Mouse (Mus musculus) CH12.LX (cell line): ENCODE data around the gene Fgfr2. TPM values are rescaled to one million over a fixed set of nuclear protein-coding genes. Genes with fewer than 3 reads are reported as not detected.

ENCODE experiments used
- DNase-seq: peaks from one replicate; pipeline ENCODE4 v3.0.0-alpha.2; 2013; ENCODE audit errors: extremely low read depth
- H3K27ac ChIP-seq: 2 replicates; pipeline ENCODE4 v1.5.1; 2012; ENCODE audit warnings: low read depth, mild to moderate bottlenecking, control low read depth, moderate library complexity; ENCODE audit not compliant: insufficient read depth
- H3K27me3 ChIP-seq: replicated peaks from 2 replicates; pipeline ENCODE3; 2012; ENCODE audit warnings: inconsistent platforms
- H3K36me3 ChIP-seq, 2 experiments: replicated peaks in 1 of 2; 2 replicates each; pipeline versions ENCODE3 to v1.6.1; 2012; ENCODE audit warnings: inconsistent platforms in 1 of 2, low read length in 1 of 2, mild to moderate bottlenecking in 1 of 2, mixed read lengths in 1 of 2, moderate library complexity in 1 of 2; ENCODE audit not compliant: control insufficient read depth in 1 of 2, insufficient read depth in 1 of 2
- H3K4me1 ChIP-seq, 2 experiments: 2 replicates each; pipeline ENCODE4 v1.6.1; 2012; ENCODE audit warnings: inconsistent platforms in 1 of 2, moderate library complexity in 1 of 2; ENCODE audit not compliant: insufficient read depth in 2 of 2, control insufficient read depth in 1 of 2
- H3K4me2 ChIP-seq: 2 replicates; pipeline ENCODE4 v1.6.1; 2012; ENCODE audit warnings: low read depth, mild to moderate bottlenecking, control low read depth; ENCODE audit not compliant: poor library complexity, insufficient read depth, severe bottlenecking
- H3K4me3 ChIP-seq, 3 experiments: fragments of 150-350 bp in 1 of 3; sonication (generic) in 1 of 3; replicated peaks in 1 of 3; 2 replicates each; pipeline versions ENCODE3 to v1.5.1; 2011 to 2012; ENCODE audit warnings: low read depth in 2 of 3, low read length in 2 of 3, mild to moderate bottlenecking in 2 of 3, moderate library complexity in 2 of 3, control low read depth in 1 of 3, improper control_type of control experiment in 1 of 3, inconsistent platforms in 1 of 3, mixed read lengths in 1 of 3; ENCODE audit not compliant: poor library complexity in 1 of 3
- H3K79me2 ChIP-seq: replicated peaks from 2 replicates; pipeline ENCODE4 v1.6.1; 2012; ENCODE audit warnings: mild to moderate bottlenecking, moderate library complexity; ENCODE audit not compliant: control insufficient read depth, poor library complexity, insufficient read depth, severe bottlenecking; ENCODE audit errors: extremely low read depth
- H3K9ac ChIP-seq: 2 replicates; pipeline ENCODE4 v1.6.1; 2012; ENCODE audit warnings: low read depth, mild to moderate bottlenecking, control low read depth, moderate library complexity; ENCODE audit not compliant: insufficient read depth
- H3K9me3 ChIP-seq: replicated peaks from 2 replicates; pipeline ENCODE3; 2012; ENCODE audit warnings: low read length, inconsistent platforms, mixed read lengths
- BHLHE40 ChIP-seq: IDR thresholded peaks from 2 replicates; pipeline ENCODE4 v1.6.1; 2011; ENCODE audit warnings: mild to moderate bottlenecking, low read depth, low read length, improper control_type of control experiment
- CTCF ChIP-seq, 2 experiments: IDR thresholded peaks in 1 of 2; conservative IDR thresholded peaks in 1 of 2; 2 replicates each; pipeline ENCODE4 v1.5.1; 2011 to 2012; ENCODE audit warnings: low read depth in 2 of 2, low read length in 2 of 2, improper control_type of control experiment in 1 of 2, inconsistent platforms in 1 of 2, mild to moderate bottlenecking in 1 of 2, moderate library complexity in 1 of 2
- ETS1 ChIP-seq: conservative IDR thresholded peaks from 2 replicates; pipeline ENCODE4 v1.6.1; 2012; ENCODE audit warnings: low read depth, mild to moderate bottlenecking, inconsistent platforms, low read length, improper control_type of control experiment, moderate library complexity
- IRF4 ChIP-seq: IDR thresholded peaks from 2 replicates; pipeline ENCODE4 v1.6.1; 2014; ENCODE audit warnings: low read depth, mild to moderate bottlenecking, inconsistent platforms, low read length, improper control_type of control experiment
- JUN ChIP-seq: IDR thresholded peaks from 2 replicates; pipeline ENCODE4 v1.6.1; 2011; ENCODE audit warnings: low read depth, mild to moderate bottlenecking, low read length, improper control_type of control experiment, moderate library complexity; ENCODE audit not compliant: insufficient read depth
- KAT2A ChIP-seq: IDR thresholded peaks from 2 replicates; pipeline ENCODE4 v1.6.1; 2012; ENCODE audit warnings: low read length, improper control_type of control experiment, inconsistent platforms; ENCODE audit not compliant: insufficient replicate concordance
- RAD21 ChIP-seq: IDR thresholded peaks from 2 replicates; pipeline ENCODE4 v1.6.1; 2011; ENCODE audit warnings: low read depth, mild to moderate bottlenecking, low read length, improper control_type of control experiment, moderate library complexity
- RCOR1 ChIP-seq: conservative IDR thresholded peaks from 2 replicates; pipeline ENCODE4 v1.6.1; 2012; ENCODE audit warnings: low read depth, mild to moderate bottlenecking, inconsistent platforms, low read length, improper control_type of control experiment
- SIN3A ChIP-seq: IDR thresholded peaks from 2 replicates; pipeline ENCODE4 v1.6.1; 2012; ENCODE audit warnings: low read length, improper control_type of control experiment, inconsistent platforms
- SMC3 ChIP-seq: IDR thresholded peaks from 2 replicates; pipeline ENCODE4 v1.6.1; 2011; ENCODE audit warnings: low read depth, low read length, improper control_type of control experiment
- USF1 ChIP-seq: IDR thresholded peaks from 2 replicates; pipeline ENCODE4 v1.6.1; 2014; ENCODE audit warnings: low read depth, mild to moderate bottlenecking, inconsistent platforms, low read length, improper control_type of control experiment
- USF2 ChIP-seq: conservative IDR thresholded peaks from 2 replicates; pipeline ENCODE4 v1.6.1; 2011; ENCODE audit warnings: low read depth, low read length, improper control_type of control experiment
- ZKSCAN1 ChIP-seq: IDR thresholded peaks from 2 replicates; pipeline ENCODE4 v1.6.1; 2012; ENCODE audit warnings: low read depth, inconsistent platforms, low read length, improper control_type of control experiment, borderline replicate concordance
- ZMIZ1 ChIP-seq: IDR thresholded peaks from 2 replicates; pipeline ENCODE4 v1.6.1; 2012; ENCODE audit warnings: low read depth, mild to moderate bottlenecking, inconsistent platforms, low read length, improper control_type of control experiment
- dilution Hi-C: fragments of 300-500 bp; cut with MboI; formaldehyde crosslinking; loops from 2 replicates; pipeline ENCODE4 v1.14.3; 2020; ENCODE audit warnings: low sequenced_read_pairs; ENCODE audit not compliant: extremely low pct_unique_long_range_greater_than_20kb, extremely low pct_ligation_motif_present
- in situ Hi-C: fragments of 300-500 bp; cut with MboI; formaldehyde crosslinking; loops from 3 replicates; pipeline ENCODE4 v1.14.3; 2019; ENCODE audit warnings: low sequenced_read_pairs, low pct_ligation_motif_present, low pct_unique_long_range_greater_than_20kb, mixed read lengths
- polyA plus RNA-seq: library from polyadenylated mRNA; unstranded; fragments of >175 nt; gene quantifications from 2 replicates; pipeline ENCODE4 v1.2.1, GENCODE M21; 2012; ENCODE audit warnings: low read depth; ENCODE audit not compliant: insufficient read length
- total RNA-seq, 2 experiments: library from RNA; depleted of rRNA; stranded (reverse); fragments of 300-350 nt in 1 of 2; fragments of >200 nt in 1 of 2; gene quantifications; 2 replicates each; pipeline ENCODE4 v1.2.3; 2012 to 2014

Fgfr2 gene
- total and polyA plus RNA-seq, 3 experiments = not detected

DNA sequence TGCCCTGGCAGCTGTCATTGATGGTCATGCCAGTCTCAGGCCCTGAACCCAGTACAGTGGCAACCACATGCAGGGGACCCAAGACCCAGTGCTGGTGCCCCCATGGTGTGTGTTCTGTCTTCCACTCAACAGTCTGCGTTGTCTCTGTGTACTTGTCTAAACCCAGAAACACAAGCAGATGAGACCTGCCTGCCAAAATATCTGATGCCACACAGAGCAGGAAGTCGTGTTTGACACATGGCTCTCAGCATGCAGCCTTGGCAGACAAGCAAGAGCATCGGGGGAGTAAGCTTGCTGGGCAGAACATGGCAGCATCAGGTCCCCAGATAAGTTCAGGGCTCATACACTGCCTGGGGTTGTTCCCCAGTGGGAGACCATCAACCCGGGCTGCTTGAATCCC, 444.0 kb downstream of the Fgfr2 start:
- H3K4me2 ChIP-seq = no peak overlapping the region
- H3K36me3 ChIP-seq = peaks cover 0 to 6% of the 10 kb centered on the region in 2 experiments
- no peaks in the 10 kb centered on the region for H3K9me3 ChIP-seq
- H3K27me3 ChIP-seq = no peaks in the 10 kb centered on the region
- no peak overlapping the region for H3K27ac ChIP-seq
- TF ChIP-seq RAD21 (no peak), SIN3A (no peak), RCOR1 (no peak)
- H3K9ac ChIP-seq = no peak overlapping the region
- DNase-seq = no peak
- H3K79me2 ChIP-seq = no peaks in the 10 kb centered on the region
- no peak overlapping the region for H3K4me3 ChIP-seq
- dilution Hi-C loops = no loop called here
- H3K4me1 ChIP-seq = peaks cover 6 to 33% of the 10 kb centered on the region in 2 experiments
- in situ Hi-C loops = no loop called here

DNA sequence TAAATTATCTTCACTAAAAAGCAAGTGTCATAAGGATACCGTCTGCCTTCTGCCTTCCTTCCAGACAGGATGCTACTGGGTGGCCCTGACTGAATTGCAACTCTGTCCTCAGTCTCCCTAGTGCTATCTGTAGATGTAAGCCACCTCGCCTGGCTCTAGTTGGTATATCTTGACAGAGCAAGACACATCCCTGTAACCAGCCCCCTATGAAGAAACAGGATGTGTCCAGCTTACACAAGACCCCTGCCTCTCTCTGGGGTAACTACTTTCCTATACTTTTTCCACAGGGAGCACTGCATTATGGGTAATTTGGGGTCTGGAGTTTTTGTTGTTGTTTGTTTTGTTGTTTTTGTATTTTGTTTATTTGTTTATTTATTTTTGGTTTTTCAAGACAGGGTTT, 447.2 kb downstream of the Fgfr2 start:
- Histone ChIP-seq H3K4me1 (peaks cover 14 to 47% of the 10 kb centered on the region in 2 experiments), H3K36me3 (peaks cover 0 to 7% of the 10 kb centered on the region in 2 experiments), H3K4me2 (no peak overlapping the region), H3K27me3 (no peaks in the 10 kb centered on the region), H3K9me3 (no peaks in the 10 kb centered on the region), H3K9ac (no peak overlapping the region), H3K79me2 (no peaks in the 10 kb centered on the region), H3K4me3 (no peak overlapping the region), H3K27ac (no peak overlapping the region)
- DNase-seq = no peak
- dilution Hi-C loops = no loop called here
- no peak for TF ChIP-seq BHLHE40
- TF ChIP-seq KAT2A = no peak
- no peak for TF ChIP-seq ZKSCAN1
- TF ChIP-seq JUN = no peak
- TF ChIP-seq USF2 = no peak
- TF ChIP-seq ETS1 = no peak
- no peak for TF ChIP-seq CTCF (conservative IDR thresholded peaks at IDR 0.05 in 1 of 2, IDR thresholded peaks at IDR 0.05 in 1 of 2; ENCODE audit: low read depth in 2 of 2, low read length in 2 of 2)
- no peak for TF ChIP-seq RAD21
- TF ChIP-seq IRF4 = no peak
- no peak for TF ChIP-seq USF1
- no peak for TF ChIP-seq SMC3
- no peak for TF ChIP-seq RCOR1
- TF ChIP-seq ZMIZ1 = no peak
- in situ Hi-C loops = no loop called here
